Comparison of ENCODE assay signal across 9 mouse cellular contexts in the genomic region with DNA sequence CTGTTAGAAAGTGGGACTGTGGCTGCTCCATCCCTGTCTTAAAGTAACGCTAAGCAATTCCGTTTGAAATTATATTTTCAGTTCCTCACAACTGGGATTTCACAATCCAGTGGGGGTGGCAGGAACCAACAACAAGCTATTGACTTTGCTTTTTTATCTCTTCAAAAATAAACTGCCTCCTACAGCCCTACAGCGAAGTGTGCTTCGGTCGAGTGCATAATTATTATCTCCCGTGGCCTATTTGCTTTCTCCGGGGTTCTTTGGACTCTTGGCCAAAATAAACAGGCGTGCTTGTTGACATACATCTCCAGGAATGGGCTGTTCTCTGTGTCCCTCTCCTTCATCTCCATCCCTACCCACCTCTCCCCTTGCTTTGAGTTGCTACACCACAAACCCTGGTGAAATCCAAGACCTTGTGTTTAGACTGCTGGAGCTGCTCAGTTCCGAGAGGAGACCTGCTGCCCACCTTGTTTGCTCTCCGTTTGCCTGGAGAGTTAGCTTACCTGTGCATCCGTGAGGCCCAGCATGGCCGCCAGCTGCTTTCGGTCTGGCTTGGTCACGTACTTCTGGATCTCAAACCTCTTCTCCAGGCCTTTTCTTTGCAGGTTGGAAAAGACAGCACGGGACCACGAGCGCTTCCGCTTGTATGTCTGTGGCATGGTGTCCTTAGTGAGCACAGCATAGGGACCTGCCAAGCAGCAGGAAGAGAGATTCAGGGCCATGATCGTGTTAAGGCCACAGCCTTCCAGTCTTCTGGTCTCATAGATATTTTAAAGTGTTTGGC. TPM values are rescaled to one million over a fixed set of nuclear protein-coding genes. Genes with fewer than 3 reads are reported as not detected.
DNase-seq lines count a peak whose midpoint lies in the region; ATAC-seq and TF ChIP-seq lines count a peak whose summit lies in the region.
"Had no signal": no experiment of that assay in that cellular context is flagged by ENCODE, and none has a peak within 500 bp of the region (broad histone marks: within the 10 kb centered on the region; RNA-seq: fewer than 3 reads in every experiment).

No protein-coding gene starts in this region.

- H3K9me3 ChIP-seq in embryonic facial prominence, embryonic 10.5 days = no peaks in the 10 kb centered on the region
- H3K9me3 ChIP-seq in intestine, postnatal 0 days (ENCODE audit: control insufficient read depth) = no peaks in the 10 kb centered on the region

- peak overlapping the region; percentile 3; the same call in 1 of the 2 replicates for H3K27ac ChIP-seq in kidney, adult 2 months (ENCODE audit: insufficient read depth, low read depth, low read length)
- H3K27ac ChIP-seq in embryonic facial prominence, embryonic 10.5 days (replicated peaks) = no peak overlapping the region
- H3K27ac ChIP-seq in intestine, postnatal 0 days (ENCODE audit: low read depth, low read length) = no peak overlapping the region

- WGBS in kidney, adult 2 months = 13% methylated on average over 19 of the region's 19 CpGs
- WGBS in embryonic facial prominence, embryonic 10.5 days = 2% methylated on average over 19 of the region's 19 CpGs
- WGBS in intestine, postnatal 0 days = 3% methylated on average over 19 of the region's 19 CpGs

- ATAC-seq in intestine, postnatal 0 days = no peak
- ATAC-seq in megakaryocyte, adult 5-6 weeks (ENCODE audit: poor library complexity, severe bottlenecking) = peak; percentile 26
- no peak for ATAC-seq in megakaryocyte-erythroid progenitor cell, adult 5-6 weeks (replicated peaks; ENCODE audit: low FRiP score, low TSS enrichment, poor library complexity, severe bottlenecking)

- no peaks in the 10 kb centered on the region for H3K36me3 ChIP-seq in kidney, adult 2 months (ENCODE audit: control insufficient read depth, insufficient read depth, low read length)
- H3K36me3 ChIP-seq in embryonic facial prominence, embryonic 10.5 days (replicated peaks) = no peaks in the 10 kb centered on the region
- H3K36me3 ChIP-seq in intestine, postnatal 0 days (ENCODE audit: control insufficient read depth, insufficient read depth) = no peaks in the 10 kb centered on the region

- H3K9ac ChIP-seq in intestine, postnatal 0 days (ENCODE audit: low read depth, low read length) = peak overlapping the region; percentile 87

- H3K4me2 ChIP-seq in intestine, postnatal 0 days (replicated peaks; ENCODE audit: low read depth) = peak overlapping the region; percentile 84

- TF ChIP-seq CTCF in kidney, adult 2 months (conservative IDR thresholded peaks at IDR 0.05; ENCODE audit: insufficient read depth, insufficient read length, low read depth, low read length) = no peak
- no peak for TF ChIP-seq CTCF in intestine, postnatal 0 days (IDR thresholded peaks at IDR 0.05; ENCODE audit: low read depth)

- peaks cover 9% of the 10 kb centered on the region for H3K27me3 ChIP-seq in kidney, adult 2 months (replicated peaks; ENCODE audit: control insufficient read depth, insufficient read depth, low read length)
- peaks cover 98% of the 10 kb centered on the region for H3K27me3 ChIP-seq in embryonic facial prominence, embryonic 10.5 days (replicated peaks; ENCODE audit: low read depth, poor library complexity, severe bottlenecking)
- peaks cover 67% of the 10 kb centered on the region for H3K27me3 ChIP-seq in intestine, postnatal 0 days (replicated peaks; ENCODE audit: control insufficient read depth, insufficient read depth, low read length)

- H3K4me1 ChIP-seq in kidney, adult 2 months (ENCODE audit: control insufficient read depth, insufficient read depth, low read length) = no peaks in the 10 kb centered on the region
- peaks cover 33% of the 10 kb centered on the region for H3K4me1 ChIP-seq in embryonic facial prominence, embryonic 10.5 days
- H3K4me1 ChIP-seq in intestine, postnatal 0 days (replicated peaks; ENCODE audit: control insufficient read depth, insufficient read depth, low read length) = peaks cover 9% of the 10 kb centered on the region

- peak overlapping the region; percentile 44; the same call in 1 of the 2 replicates for H3K4me3 ChIP-seq in kidney, adult 2 months (ENCODE audit: insufficient read depth, low read depth, low read length)
- peak overlapping the region; percentile 68 for H3K4me3 ChIP-seq in embryonic facial prominence, embryonic 10.5 days
- peak overlapping the region; percentile 76 for H3K4me3 ChIP-seq in intestine, postnatal 0 days (ENCODE audit: low read depth, low read length)

- TF ChIP-seq POLR2A in kidney, adult 2 months (IDR thresholded peaks at IDR 0.05; ENCODE audit: low read depth, low read length) = no peak

- DNase-seq in kidney, adult 2 months = no peak
- no peak for DNase-seq in kidney, postnatal 10 days
- peak; percentile 51 for DNase-seq in embryonic facial prominence, embryonic 10.5 days (ENCODE audit: low spot score)
- DNase-seq in ovary, postnatal 14 days (ENCODE audit: low spot score) = no peak
- DNase-seq in frontal cortex, postnatal 14 days (ENCODE audit: low spot score in 2 of 2) = no peak
- DNase-seq: cerebellum, adult 9-10 months had no signal

RNA-seq across cellular contexts. Expression of a gene that starts 2.9 kb away (rescaled TPM):
- 7.4 and 8.1 TPM in 2 replicates for polyA plus RNA-seq in kidney, adult 2 months (2012; rRNA removed)
- polyA plus RNA-seq in embryonic facial prominence, embryonic 10.5 days (2016; fragmentation: Nextera tagmentation; extraction: Ambion mirVana) = 5.8 and 7.7 TPM in 2 replicates
- 20.2 and 22.7 TPM in 2 replicates for polyA plus RNA-seq in intestine, postnatal 0 days (2015; fragmentation: Nextera tagmentation; extraction: Ambion mirVana)
- total RNA-seq in megakaryocyte, adult 5-6 weeks (2015) = 29.3 and 39.3 TPM in 2 replicates
- total RNA-seq in megakaryocyte, adult 5-6 weeks (2017) = 23.3 and 27.1 TPM in 2 replicates
- total RNA-seq in megakaryocyte-erythroid progenitor cell, adult 5-6 weeks (2014; fragmentation: Nextera tagmentation) = 0.96 and 1.4 TPM in 2 replicates
- total RNA-seq in megakaryocyte-erythroid progenitor cell, adult 5-6 weeks (2017) = 1.7 TPM in 1 of 2 replicates, not detected in the other
